Mouse (Mus musculus): ENCODE results near the gene Dusp28.

Gene Dusp28

GRCm38 (mm10) chr1:92907632-92908360 is 1.0 kb downstream of the Dusp28 start:
- DNase-seq (ENCODE audit: low spot score) = no peak

GRCm38 (mm10) chr1:92908664-92909063 is 1.9 kb downstream of the Dusp28 start:
- no peak for DNase-seq (ENCODE audit: low spot score)

DNA sequence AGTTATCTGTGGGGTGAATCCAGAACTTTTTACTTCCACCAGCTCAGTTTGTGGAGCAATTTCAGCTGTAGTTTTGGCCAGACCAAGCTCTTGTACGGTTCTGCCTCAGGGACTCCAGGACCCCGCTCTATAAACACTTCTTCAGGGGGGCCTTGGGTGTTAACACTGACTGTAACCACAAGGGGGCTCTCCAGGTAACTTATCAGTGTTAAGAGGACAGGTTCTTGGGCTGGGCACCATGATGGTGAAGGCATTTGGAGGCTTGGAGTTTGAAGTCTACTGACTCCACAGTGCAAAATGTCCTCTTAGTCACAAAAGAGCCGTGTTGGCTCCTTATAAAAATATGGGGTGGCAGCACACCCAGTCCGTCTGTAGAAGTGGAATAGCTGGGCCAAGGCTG is 2.3 kb downstream of the Dusp28 start:
- peak; percentile 71 for DNase-seq (ENCODE audit: low spot score)

GRCm38 (mm10) chr1:92910239-92910885 is 3.6 kb downstream of the Dusp28 start, which contains the start of gene Rnpepl1:
Rnpepl1 (plus strand) TSS chr1:92910783.
- DNase-seq (ENCODE audit: low spot score) = peak; percentile 84

- DNase-seq (ENCODE audit: low spot score) = peak; percentile 49
Measured at GRCm38 (mm10) chr1:92910925-92911720, 4.3 kb downstream of the Dusp28 start.

- no peak for DNase-seq (ENCODE audit: low spot score)
Measured at GRCm38 (mm10) chr1:92911721-92912138, 4.9 kb downstream of the Dusp28 start.

GRCm38 (mm10) chr1:92912286-92912685 is 5.5 kb downstream of the Dusp28 start:
- no peak for DNase-seq (ENCODE audit: low spot score)

- DNase-seq (ENCODE audit: low spot score) = no peak
Measured at GRCm38 (mm10) chr1:92914239-92914638, 7.5 kb downstream of the Dusp28 start.

DNA sequence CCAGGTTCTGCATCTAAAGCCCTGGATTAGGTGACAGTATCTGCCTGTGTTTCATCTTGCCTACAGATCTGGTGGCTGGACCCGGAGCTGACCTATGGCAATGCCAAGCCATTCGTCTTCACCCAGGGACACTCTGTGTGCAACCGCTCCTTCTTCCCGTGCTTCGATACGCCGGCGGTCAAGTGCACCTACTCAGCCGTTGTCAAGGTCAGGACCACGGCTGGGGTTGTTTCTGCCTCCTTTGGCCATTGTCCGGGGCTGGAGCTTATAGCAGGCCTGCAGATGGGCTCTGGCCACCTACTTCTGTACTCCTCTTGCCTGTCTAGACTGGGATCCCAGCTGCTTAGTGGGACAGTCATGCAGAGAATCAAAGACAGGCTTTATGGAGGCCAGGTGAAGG is 8.2 kb downstream of the Dusp28 start:
- no peak for DNase-seq (ENCODE audit: low spot score)

- no peak for DNase-seq (ENCODE audit: low spot score)
Measured at GRCm38 (mm10) chr1:92916725-92917124, 9.9 kb downstream of the Dusp28 start.

DNA sequence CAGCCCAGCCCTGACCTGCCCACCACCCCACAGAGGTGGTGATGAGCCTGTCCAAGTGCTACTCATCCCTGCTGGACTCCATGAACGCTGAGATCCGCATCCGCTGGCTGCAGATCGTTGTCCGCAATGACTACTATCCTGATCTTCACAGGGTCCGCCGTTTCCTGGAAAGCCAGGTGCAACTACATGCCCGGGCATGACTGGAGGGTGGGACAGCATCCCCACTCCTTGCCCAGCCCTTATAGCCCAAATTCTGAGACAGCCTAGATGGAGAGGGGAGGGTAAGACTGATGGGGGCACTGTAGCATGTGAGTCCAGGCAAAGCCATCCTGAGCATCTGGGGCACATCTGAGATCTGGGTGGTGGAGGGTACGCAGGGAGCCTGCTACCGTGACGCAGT is 12.4 kb downstream of the Dusp28 start:
- DNase-seq (ENCODE audit: low spot score) = no peak

- no peak for DNase-seq (ENCODE audit: low spot score)
Measured at GRCm38 (mm10) chr1:92919775-92920174, 13.0 kb downstream of the Dusp28 start.

DNA sequence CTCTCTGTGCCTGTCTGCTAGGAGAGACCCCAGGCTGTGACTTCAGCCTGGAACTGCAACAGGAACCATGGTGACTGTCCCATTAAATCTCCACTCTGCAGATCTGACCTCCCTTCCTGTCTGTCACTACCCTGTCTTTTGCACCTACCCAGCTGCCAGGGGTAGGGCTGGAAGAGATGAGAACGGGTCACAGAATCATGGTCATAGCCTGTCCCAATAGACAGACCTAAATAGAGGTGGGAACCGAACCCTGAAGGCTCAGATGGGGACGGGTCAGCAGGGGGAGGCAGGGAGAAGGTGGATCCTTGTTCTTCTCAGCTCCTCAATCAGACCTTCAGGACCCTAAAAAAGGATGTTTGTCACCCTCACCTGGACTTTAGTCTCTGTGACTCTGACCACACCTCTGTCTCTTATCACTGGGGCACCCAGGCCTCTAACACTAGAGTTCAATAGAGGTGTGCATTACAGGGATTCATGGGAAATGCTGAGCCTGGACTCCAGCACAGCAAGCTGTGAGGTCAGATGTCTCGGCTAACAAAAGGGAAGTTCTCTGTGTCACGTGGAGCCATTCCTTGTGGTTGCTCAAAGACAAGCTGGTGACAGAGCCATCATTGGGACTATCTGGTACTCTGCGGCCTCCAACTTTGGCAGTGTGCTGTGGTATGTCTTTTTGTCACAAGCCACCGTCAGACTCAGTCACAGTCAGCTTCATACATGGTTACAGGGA is 13.9 kb downstream of the Dusp28 start:
- DNase-seq (ENCODE audit: low spot score) = no peak

DNA sequence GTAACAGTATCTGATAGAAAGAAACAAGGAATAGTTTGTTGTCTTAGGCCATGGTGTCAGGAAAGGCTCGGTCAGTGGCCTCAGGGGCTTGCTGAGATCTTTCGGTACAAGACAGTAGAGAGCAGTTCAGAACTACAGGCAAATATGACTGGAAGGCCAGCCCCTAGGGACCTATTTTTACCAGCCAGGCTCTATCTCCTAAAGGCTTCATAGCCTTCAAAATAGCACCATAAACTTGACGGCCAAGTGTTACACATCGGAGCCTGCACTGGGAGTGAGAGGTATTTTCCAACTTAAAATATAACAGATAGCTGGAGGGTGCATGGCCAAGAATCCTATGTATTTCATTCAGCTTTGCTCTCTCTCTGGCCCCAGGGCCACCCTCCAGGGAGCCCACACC is 14.7 kb downstream of the Dusp28 start:
- DNase-seq (ENCODE audit: low spot score) = no peak

DNA sequence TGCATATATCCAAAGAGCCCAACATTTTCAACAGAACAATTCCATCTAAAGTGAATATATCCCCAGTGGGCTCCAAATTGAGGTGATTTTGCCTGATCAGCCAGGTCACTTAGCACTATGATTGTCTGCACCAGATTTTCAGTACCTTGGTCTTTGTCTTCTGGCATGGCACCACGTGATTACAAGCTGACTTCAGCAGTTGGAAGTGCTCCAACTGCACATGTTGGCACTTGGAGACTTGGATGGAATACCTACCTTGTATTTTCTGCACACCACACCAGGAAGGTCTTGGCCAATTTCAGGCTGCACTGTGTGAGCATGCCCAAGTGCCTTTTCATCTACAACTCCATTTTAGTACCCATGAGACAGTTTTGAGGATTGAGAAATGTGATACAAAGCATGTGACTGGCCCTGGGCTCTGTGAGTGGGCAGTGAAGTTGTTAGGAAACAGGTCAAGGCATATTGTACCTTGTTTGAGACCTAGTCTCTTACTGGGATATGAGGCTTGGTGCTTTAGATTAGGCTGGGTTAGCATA is 23.5 kb downstream of the Dusp28 start:
- DNase-seq (ENCODE audit: low spot score) = no peak

DNA sequence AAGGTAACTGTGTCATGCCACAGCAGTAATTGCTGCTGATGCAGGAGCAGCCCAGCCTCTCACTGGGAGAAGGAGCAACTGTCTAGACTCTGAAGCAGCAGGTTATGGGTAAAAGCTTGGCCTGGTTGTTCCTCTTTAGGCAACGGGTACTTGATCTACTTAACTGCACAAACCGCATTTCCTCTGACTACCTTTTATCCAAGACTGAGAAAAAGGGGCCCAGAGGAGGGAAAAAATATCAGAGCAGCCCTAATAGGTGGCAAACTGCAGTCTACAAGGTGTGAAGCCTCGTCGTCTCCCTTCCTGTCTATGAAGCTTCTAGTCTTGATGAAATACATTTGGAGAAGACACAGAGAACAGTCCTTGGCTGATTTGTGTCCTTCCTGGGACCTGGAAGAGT is 26.8 kb downstream of the Dusp28 start:
- DNase-seq (ENCODE audit: low spot score) = no peak

DNA sequence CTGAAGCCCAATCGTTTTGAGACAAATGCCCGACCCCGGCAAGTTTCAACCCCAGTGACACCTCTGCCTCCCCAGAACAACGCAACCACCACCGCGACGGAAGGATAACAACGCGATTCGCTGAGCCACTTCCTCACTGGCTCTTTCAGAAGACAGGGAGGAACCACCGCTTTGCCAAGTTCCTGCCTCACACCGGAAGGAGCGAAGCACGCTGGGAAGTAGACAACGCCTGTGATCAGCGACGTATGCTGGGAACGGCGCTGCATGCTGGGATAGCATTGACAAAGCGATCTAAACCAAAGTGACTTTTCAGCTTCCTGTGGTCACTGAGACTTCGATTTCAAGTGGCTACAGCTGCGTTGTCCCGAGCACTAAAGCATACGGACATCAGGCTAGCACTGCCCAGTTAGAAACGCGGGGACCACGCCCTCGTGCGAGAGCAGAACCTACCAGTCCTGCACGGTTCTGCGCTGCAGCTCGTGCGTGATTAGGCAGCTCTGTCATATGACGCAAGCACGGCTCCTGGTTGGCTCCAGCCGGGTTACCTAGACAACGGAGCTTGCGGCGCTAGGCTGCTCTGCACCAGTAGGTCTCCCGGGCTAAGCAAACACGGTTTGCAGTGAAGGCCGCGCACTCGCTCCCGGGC is 27.5 kb downstream of the Dusp28 start, which contains the start of gene Capn10:
Capn10 (plus strand) TSS at position 195 of the 646 bp plus-strand sequence.
- DNase-seq (ENCODE audit: low spot score) = peak; percentile 98

- no peak for DNase-seq (ENCODE audit: low spot score)
Measured at GRCm38 (mm10) chr1:92935054-92935962, 28.5 kb downstream of the Dusp28 start.

- no peak for DNase-seq (ENCODE audit: low spot score)
Measured at GRCm38 (mm10) chr1:92935977-92936376, 29.2 kb downstream of the Dusp28 start.

- DNase-seq (ENCODE audit: low spot score) = no peak
Measured at GRCm38 (mm10) chr1:92936467-92936866, 29.7 kb downstream of the Dusp28 start.
